Mouse (Mus musculus) C3H10T1/2 (cell line): Measurements from ENCODE around the gene Tomm7. TPM values are rescaled to one million over a fixed set of nuclear protein-coding genes. Genes with fewer than 3 reads are reported as not detected.

ENCODE experiments used
- polyA plus RNA-seq, 2 experiments: library from polyadenylated mRNA; unstranded; fragments of >200 nt; fragmentation: generic; extraction: Trizol; gene quantifications; one replicate each; pipeline ENCODE4 v1.2.1; 2012; ENCODE audit warnings: missing spikeins in 2 of 2

Tomm7 gene
- 100 to 1,000 TPM; 117 to 189 TPM for polyA plus RNA-seq

DNA sequence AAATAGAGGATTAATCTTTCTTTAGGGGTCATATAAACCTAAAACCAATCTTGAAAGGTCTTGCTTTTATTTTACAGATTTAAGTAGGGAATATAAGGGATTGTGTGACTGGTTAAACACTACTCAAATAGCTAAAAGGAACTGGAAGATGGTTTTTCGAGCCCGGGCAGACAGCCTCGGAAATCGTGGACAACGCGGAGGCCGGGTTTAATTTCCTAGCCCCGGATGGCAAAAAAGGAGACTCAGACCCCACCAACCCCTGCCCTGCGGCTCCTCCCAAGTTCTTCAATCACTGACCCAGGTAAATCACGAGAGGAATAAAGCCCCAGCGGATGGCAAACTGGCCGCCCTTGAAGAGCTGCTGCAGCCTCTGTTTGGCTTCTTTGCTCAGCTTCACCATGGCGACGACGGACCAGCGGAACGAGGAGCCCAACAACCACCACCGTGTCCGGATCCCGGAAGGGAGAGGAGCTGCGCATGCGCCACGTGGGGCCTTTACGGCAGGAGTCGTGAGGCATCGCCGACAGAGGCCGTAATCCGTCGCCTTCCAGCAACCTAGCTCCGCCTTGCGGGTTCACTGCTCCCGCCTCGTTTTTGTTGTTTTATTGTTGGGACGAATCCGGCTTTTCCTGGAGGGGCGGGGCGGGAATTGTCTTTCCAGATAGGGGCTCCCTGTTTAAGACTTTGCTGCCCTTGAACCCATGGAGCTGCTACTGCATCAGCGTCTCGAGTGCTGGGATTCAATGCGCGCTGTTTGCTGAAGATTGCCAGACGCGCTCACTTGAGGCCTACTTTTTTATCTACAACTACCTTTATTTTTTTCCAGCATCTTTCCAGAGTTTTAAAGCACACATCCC, at the start of gene Tomm7:
TSS of gene Tomm7 (minus strand) at position 488 of the 857 bp plus-strand sequence.

Other genes starting within 250 kb of the Tomm7 start
- 10 to 100 TPM in 1 of 2 experiments, 1 to 10 TPM in 1; 1.2 to 11.8 TPM for gene Srpk2, start 159.5 kb downstream of the Tomm7 start, polyA plus RNA-seq
- gene Pus7, start 60.5 kb downstream of the Tomm7 start, polyA plus RNA-seq, result 1 to 10 TPM; 1.4 to 8.1 TPM
- 10 to 100 TPM in 1 of 2 experiments, 1 to 10 TPM in 1; 3.5 to 16.0 TPM for gene Rint1, start 56.5 kb downstream of the Tomm7 start, polyA plus RNA-seq
- 10 to 100 TPM in 1 of 2 experiments, 1 to 10 TPM in 1; 1.8 to 12.4 TPM for gene Fam126a, start 186.5 kb upstream of the Tomm7 start, polyA plus RNA-seq